Mouse (Mus musculus) midbrain, embryonic 13.5 days (tissue): ENCODE data around the gene Otud7b. TPM values are rescaled to one million over a fixed set of nuclear protein-coding genes. Genes with fewer than 3 reads are reported as not detected.

Source experiments
- ATAC-seq: fragments of 200-750 bp; cut with Nextera tagmentation; 2 replicates; pipeline ENCODE4 v1.8.0; 2017; ENCODE audit warnings: mild to moderate bottlenecking, moderate TSS enrichment, moderate library complexity
- H3K27ac ChIP-seq: fragments of 300-500 bp; sonication (generic); 2 replicates; pipeline ENCODE4 v1.5.1; 2015; ENCODE audit warnings: inconsistent platforms, mild to moderate bottlenecking, moderate library complexity
- H3K27me3 ChIP-seq: fragments of 300-500 bp; sonication (generic); 2 replicates; pipeline ENCODE4 v1.6.1; 2015; ENCODE audit warnings: mild to moderate bottlenecking, inconsistent platforms
- H3K36me3 ChIP-seq: fragments of 300-500 bp; sonication (generic); 2 replicates; pipeline ENCODE4 v1.6.1; 2015; ENCODE audit warnings: mild to moderate bottlenecking, inconsistent platforms
- H3K4me1 ChIP-seq: fragments of 300-500 bp; sonication (generic); replicated peaks from 2 replicates; pipeline ENCODE4 v1.6.1; 2015; ENCODE audit warnings: inconsistent platforms
- H3K4me2 ChIP-seq: fragments of 300-500 bp; sonication (generic); replicated peaks from 2 replicates; pipeline ENCODE4 v1.6.1; 2015; ENCODE audit warnings: moderate library complexity, mild to moderate bottlenecking, inconsistent platforms
- H3K4me3 ChIP-seq: fragments of 300-500 bp; sonication (generic); replicated peaks from 2 replicates; pipeline ENCODE4 v1.5.1; 2015; ENCODE audit warnings: mild to moderate bottlenecking, inconsistent platforms
- H3K9ac ChIP-seq: fragments of 300-500 bp; sonication (generic); replicated peaks from 2 replicates; pipeline ENCODE4 v1.6.1; 2015; ENCODE audit warnings: mild to moderate bottlenecking, inconsistent platforms
- H3K9me3 ChIP-seq: fragments of 300-500 bp; sonication (generic); 2 replicates; pipeline ENCODE4 v1.6.1; 2016; ENCODE audit warnings: mild to moderate bottlenecking, inconsistent platforms
- WGBS: fragments of 180-500 bp; shearing (Covaris S2); methylation state at CpG from one replicate; pipeline ENCODE4 v1.1.7; 2015; 5-methylcytosine and 5-hydroxymethylcytosine counted together
- polyA plus RNA-seq: library from polyadenylated mRNA; unstranded; fragments of >200 nt; fragmentation: Nextera tagmentation; extraction: Ambion mirVana; gene quantifications from 2 replicates; pipeline ENCODE4 v1.2.1, GENCODE M21; 2015

Otud7b gene
- polyA plus RNA-seq, 1 experiment from 2014 or later, result 11.4 TPM

DNA sequence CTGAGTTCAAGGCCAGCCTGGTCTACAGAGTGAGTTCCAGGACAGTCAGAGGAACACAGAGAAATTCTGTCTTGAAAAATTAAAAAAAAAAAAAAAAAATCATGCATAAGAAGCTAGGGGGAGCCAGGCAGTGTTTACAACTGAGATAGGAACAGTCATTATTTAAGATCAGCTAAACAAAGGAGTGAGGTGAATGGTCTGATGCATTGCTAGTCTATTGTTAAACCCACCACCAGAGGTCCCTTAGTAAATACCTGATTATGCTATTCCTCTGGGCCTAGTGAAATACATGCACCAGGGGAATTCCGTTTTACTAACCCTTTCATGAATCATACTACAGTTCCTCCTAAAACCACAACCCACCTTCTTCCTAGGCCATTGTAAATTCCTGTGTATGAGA, 34.8 kb upstream of the Otud7b start:
- WGBS, result 69% methylated on average over 1 of the region's 1 CpGs
- ATAC-seq, result no peak
- Histone ChIP-seq H3K9me3 (no peaks in the 10 kb centered on the region), H3K36me3 (no peaks in the 10 kb centered on the region), H3K4me3 (no peak overlapping the region), H3K4me2 (no peak overlapping the region), H3K27me3 (no peaks in the 10 kb centered on the region), H3K4me1 (no peaks in the 10 kb centered on the region), H3K9ac (no peak overlapping the region), H3K27ac (no peak overlapping the region)

DNA sequence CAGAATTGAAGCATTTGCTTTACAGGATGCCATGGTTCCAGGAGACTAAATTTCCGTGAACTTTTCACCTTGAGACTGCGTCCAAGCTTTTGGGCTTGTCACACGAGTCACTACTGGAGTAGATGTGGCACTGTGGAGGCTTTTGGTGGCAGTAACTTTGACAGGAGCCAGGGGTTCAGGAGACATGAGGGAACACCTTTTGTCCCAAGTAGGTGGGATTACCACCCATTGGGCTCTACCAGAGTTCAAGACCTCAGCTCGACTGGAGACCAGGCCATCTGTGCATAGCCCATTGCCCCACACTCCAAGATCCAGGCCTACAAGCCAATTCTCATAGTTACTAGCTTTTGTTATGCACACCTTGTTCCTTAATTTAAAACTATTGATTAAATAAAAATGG, 34.1 kb upstream of the Otud7b start:
- no peak overlapping the region for H3K4me3 ChIP-seq
- no peak for ATAC-seq
- H3K9me3 ChIP-seq, result 0 out of 2 replicates have a peak, but pooled peaks cover 2% of the 10 kb centered on the region
- no peaks in the 10 kb centered on the region for H3K4me1 ChIP-seq
- no peak overlapping the region for H3K4me2 ChIP-seq
- no peak overlapping the region for H3K27ac ChIP-seq
- no peak overlapping the region for H3K9ac ChIP-seq
- no peaks in the 10 kb centered on the region for H3K27me3 ChIP-seq
- H3K36me3 ChIP-seq, result no peaks in the 10 kb centered on the region
- 89% methylated on average over 4 of the region's 4 CpGs for WGBS

DNA sequence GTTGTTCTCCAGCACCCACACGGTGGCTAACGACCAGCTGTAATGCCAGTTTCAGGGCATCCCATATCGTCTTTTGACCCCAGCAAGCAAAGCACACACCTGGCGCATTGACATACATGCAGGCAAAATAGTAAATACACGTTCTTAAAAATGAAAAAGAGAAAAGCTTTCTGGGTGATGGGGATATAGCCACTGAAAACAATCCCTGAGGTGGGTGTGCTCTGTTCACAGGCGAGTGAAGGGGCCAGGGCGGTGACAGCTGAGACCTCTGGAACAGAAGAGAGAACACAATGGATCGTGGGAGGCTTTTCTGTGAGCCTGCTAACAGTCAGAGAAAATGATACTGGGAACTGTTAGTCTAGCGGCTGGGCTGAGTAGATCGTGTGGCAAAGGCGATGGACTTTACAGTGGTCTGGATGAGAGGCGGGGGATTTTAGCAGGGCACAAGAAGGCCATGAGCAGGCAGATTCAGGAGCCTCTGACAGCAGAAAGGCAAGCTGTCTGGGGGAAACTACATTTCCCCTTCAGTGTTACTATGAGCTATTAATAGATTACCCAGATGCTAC, 31.3 kb upstream of the Otud7b start:
- WGBS, result 61% methylated on average over 12 of the region's 12 CpGs
- no peak overlapping the region for H3K27ac ChIP-seq
- H3K9me3 ChIP-seq, result 0 out of 2 replicates have a peak, but pooled peaks cover 3% of the 10 kb centered on the region
- H3K9ac ChIP-seq, result no peak overlapping the region
- no peaks in the 10 kb centered on the region for H3K27me3 ChIP-seq
- no peak for ATAC-seq
- H3K4me3 ChIP-seq, result no peak overlapping the region
- H3K4me2 ChIP-seq, result no peak overlapping the region
- H3K36me3 ChIP-seq, result no peaks in the 10 kb centered on the region
- no peaks in the 10 kb centered on the region for H3K4me1 ChIP-seq

DNA sequence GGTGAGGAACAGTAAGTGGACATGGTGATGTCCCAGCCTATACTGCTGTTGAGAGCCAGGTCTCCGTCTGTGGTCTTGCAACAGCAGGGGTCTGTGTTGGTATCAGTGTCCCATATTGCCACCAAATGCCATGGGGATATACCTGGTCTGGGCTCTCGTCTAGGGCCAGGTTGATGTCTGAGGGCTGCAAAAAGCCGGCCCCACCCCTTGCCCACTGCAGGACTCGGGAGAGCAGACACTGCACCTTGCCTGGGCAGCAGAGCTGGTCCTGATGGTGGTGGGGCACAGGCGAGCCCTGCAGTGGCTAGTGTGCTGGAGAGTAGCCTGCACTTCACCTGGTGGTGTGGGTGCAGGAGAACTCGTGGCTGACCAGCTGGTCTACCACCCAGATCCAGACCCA, 26.3 kb upstream of the Otud7b start:
- Histone ChIP-seq H3K9me3 (0 out of 2 replicates have a peak, but pooled peaks cover 3% of the 10 kb centered on the region), H3K27me3 (no peaks in the 10 kb centered on the region), H3K4me3 (no peak overlapping the region), H3K4me1 (no peaks in the 10 kb centered on the region), H3K9ac (no peak overlapping the region), H3K36me3 (no peaks in the 10 kb centered on the region), H3K4me2 (no peak overlapping the region), H3K27ac (no peak overlapping the region)
- ATAC-seq, result no peak
- WGBS, result 68% methylated on average over 6 of the region's 6 CpGs

DNA sequence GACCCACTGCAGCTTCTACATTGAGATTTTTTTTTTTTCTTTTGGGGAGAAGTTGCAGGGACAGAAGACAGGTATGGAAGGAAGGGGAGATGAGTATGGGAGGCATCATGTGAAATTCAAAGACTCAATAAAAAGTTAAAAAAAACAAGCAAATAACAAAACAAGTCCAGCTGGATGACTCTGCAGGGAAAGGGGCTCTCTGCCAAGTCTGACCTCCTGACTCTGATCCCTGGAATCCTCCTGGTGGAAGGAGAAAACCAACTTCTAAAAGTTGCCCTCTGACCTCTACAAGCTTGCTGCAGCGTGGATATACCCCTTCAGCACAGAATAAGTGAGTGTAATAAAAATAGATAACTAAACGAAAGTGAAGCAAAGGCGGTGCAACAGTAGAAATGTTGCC, 25.6 kb upstream of the Otud7b start:
- 75% methylated on average over 3 of the region's 3 CpGs for WGBS
- no peak overlapping the region for H3K27ac ChIP-seq
- H3K4me3 ChIP-seq, result no peak overlapping the region
- no peak overlapping the region for H3K9ac ChIP-seq
- 0 out of 2 replicates have a peak, but pooled peaks cover 3% of the 10 kb centered on the region for H3K9me3 ChIP-seq
- no peaks in the 10 kb centered on the region for H3K27me3 ChIP-seq
- H3K36me3 ChIP-seq, result no peaks in the 10 kb centered on the region
- no peak for ATAC-seq
- H3K4me2 ChIP-seq, result no peak overlapping the region
- no peaks in the 10 kb centered on the region for H3K4me1 ChIP-seq

DNA sequence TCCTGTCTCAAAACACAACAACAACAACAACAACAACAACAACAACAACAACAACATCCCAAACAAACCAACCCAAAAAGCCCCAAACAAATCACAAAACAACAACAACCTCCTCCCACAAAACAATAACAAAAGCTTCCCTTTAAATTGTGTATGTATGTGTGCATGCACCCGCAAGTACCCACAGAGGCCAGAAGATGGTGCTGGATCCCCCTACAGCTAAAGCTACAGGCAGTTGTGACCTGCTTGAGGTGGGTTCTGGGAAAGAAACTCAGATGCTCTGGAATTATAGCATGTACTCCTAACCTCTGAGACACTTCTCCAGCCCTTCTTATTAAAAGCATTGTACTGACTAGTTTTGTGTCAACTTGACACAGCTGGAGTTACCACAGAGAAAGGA, 23.3 kb upstream of the Otud7b start:
- H3K9ac ChIP-seq, result no peak overlapping the region
- no peak overlapping the region for H3K4me3 ChIP-seq
- H3K9me3 ChIP-seq, result no peaks in the 10 kb centered on the region
- no peaks in the 10 kb centered on the region for H3K36me3 ChIP-seq
- WGBS, result 70% methylated on average over 1 of the region's 1 CpGs
- no peaks in the 10 kb centered on the region for H3K27me3 ChIP-seq
- ATAC-seq, result no peak
- H3K27ac ChIP-seq, result no peak overlapping the region
- no peak overlapping the region for H3K4me2 ChIP-seq
- H3K4me1 ChIP-seq, result no peaks in the 10 kb centered on the region

DNA sequence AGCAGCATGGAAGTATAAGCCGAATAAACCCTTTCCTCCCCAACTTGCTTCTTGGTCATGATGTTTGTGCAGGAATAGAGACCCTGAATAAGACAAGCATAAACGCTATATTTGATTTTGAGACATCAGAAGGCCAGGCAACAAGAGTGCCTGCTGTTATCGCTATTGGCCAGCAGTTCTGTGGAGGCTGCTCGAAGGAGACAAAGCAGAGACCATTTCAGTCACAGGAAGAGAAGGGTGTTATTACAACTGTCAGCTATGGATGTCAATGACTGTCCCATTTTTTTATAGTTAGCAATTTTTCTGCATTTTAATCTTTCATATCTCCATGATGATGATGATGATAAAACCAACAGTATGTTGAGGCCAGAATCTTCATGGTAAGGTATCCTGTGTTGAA, 22.7 kb upstream of the Otud7b start:
- Histone ChIP-seq H3K27ac (no peak overlapping the region), H3K4me2 (no peak overlapping the region), H3K4me3 (no peak overlapping the region), H3K9ac (no peak overlapping the region), H3K36me3 (no peaks in the 10 kb centered on the region), H3K9me3 (no peaks in the 10 kb centered on the region), H3K4me1 (no peaks in the 10 kb centered on the region), H3K27me3 (no peaks in the 10 kb centered on the region)
- WGBS, result 90% methylated on average over 4 of the region's 4 CpGs
- no peak for ATAC-seq

DNA sequence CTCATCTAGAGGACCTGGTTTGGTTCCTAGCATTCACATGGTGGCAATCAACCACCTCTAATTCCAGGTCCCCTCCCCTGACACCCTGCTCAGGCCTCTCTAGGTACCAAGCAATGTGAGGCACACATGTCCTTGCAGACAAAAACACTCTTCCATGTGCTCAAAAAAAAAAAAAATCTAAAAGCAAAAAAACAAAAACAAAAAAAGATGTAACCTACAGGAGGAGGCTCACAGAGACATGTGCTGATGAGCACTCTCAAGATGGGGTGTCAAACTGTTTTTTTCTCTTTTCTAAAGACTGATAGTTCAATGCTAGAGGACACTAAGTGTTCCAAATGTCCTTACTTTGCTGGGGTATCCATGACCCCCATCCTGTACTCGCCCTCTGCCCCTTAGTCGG, 22.2 kb upstream of the Otud7b start:
- no peak overlapping the region for H3K4me3 ChIP-seq
- 84% methylated on average over 2 of the region's 2 CpGs for WGBS
- no peak overlapping the region for H3K4me2 ChIP-seq
- H3K9ac ChIP-seq, result no peak overlapping the region
- H3K27ac ChIP-seq, result no peak overlapping the region
- no peaks in the 10 kb centered on the region for H3K27me3 ChIP-seq
- no peaks in the 10 kb centered on the region for H3K9me3 ChIP-seq
- no peaks in the 10 kb centered on the region for H3K36me3 ChIP-seq
- H3K4me1 ChIP-seq, result no peaks in the 10 kb centered on the region
- ATAC-seq, result no peak

DNA sequence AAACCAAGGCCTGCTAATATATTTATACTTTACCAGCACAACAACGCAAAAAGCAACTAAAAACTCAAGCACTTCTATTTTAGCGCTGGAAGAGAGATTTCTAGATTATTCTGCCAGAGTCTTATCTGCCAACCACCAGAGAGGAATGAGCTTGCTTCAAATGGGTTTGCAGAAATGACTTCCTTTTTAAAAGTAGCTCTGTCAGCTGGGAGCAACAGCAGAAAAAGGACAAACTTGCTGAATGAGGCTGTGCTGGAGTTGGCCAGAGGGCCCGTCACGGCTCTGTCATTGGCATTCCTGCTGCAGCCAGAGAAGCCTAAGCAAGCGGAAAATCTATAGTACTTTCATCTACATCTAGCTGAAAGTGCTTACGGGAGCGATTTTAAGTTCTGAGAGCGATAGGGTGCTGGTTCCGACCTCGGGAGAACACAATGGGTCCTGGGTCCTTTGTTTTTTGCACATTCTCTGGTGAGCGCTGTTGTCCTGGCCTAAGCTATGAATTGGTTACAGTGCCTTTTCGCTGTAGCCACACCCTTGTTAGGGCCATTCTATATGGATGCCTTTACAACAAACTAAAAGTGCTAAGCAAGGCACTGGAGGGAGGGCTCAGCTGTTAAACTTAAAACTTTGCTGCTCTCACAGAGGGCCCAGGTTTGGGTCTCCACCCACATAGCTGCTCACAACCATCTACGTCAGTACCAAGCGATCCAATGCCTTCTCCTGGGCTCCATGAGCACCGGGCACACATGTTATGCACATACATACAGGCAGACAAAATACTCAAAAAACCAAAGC, 21.4 kb upstream of the Otud7b start:
- ATAC-seq, result no peak
- Histone ChIP-seq H3K27me3 (no peaks in the 10 kb centered on the region), H3K9me3 (no peaks in the 10 kb centered on the region), H3K4me2 (no peak overlapping the region), H3K9ac (no peak overlapping the region), H3K27ac (no peak overlapping the region), H3K4me3 (no peak overlapping the region), H3K36me3 (no peaks in the 10 kb centered on the region), H3K4me1 (no peaks in the 10 kb centered on the region)
- 64% methylated on average over 15 of the region's 15 CpGs for WGBS

DNA sequence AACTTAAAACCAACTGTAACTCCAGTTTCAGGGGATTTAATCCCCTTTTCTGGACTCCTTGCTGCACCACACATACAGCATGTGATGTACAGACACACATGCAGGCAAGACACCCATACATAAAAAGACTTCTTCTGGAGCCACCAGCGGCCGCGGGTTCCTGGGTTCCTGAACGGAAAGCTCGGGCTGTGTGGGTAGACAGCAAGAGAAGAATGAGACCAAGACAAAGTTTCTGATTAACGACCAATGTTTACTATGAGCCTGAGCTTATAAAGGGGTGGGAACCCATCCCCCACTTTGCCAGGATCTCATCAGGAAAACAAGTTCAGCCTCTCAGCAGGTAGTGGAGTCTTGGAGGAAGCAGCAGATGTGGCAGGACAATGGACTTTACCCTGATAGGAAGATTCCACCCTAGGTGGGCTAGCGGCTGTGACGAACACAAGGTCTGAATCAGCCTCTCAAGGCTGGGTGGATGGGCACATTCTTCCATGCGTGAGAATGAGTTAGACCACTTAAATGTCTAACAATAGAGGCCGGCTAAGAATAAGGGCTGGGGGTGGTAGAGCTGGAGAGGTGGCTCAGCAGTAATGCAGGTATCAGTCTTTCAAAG, 20.1 kb upstream of the Otud7b start:
- H3K27ac ChIP-seq, result no peak overlapping the region
- no peaks in the 10 kb centered on the region for H3K27me3 ChIP-seq
- no peak overlapping the region for H3K4me2 ChIP-seq
- no peak for ATAC-seq
- H3K36me3 ChIP-seq, result no peaks in the 10 kb centered on the region
- no peaks in the 10 kb centered on the region for H3K9me3 ChIP-seq
- no peaks in the 10 kb centered on the region for H3K4me1 ChIP-seq
- WGBS, result 75% methylated on average over 10 of the region's 10 CpGs
- H3K4me3 ChIP-seq, result no peak overlapping the region
- H3K9ac ChIP-seq, result no peak overlapping the region

DNA sequence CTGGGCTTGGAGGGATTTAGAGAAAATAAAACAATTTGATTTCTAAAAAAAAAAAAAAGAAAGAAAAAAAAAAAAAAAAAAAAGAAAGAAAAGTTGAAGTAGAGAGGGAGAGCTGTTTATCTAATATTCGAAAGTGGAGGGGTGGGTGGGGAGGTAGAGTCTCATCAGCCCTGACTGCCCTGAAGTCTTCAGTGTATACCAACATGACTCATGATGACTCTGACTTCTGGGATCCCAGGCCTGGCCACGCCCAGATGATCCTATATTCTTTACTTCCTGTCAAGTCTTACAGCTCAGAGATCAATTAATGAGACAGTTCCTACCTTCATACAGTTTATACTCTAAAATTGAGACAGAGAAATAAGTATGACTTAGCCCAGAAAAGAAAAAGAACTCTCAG, 17.1 kb upstream of the Otud7b start:
- H3K9me3 ChIP-seq, result no peaks in the 10 kb centered on the region
- no peak overlapping the region for H3K4me3 ChIP-seq
- ATAC-seq, result no peak
- no peak overlapping the region for H3K4me2 ChIP-seq
- no peaks in the 10 kb centered on the region for H3K27me3 ChIP-seq
- 72% methylated on average over 2 of the region's 2 CpGs for WGBS
- H3K4me1 ChIP-seq, result no peaks in the 10 kb centered on the region
- no peak overlapping the region for H3K27ac ChIP-seq
- H3K9ac ChIP-seq, result no peak overlapping the region
- H3K36me3 ChIP-seq, result no peaks in the 10 kb centered on the region

DNA sequence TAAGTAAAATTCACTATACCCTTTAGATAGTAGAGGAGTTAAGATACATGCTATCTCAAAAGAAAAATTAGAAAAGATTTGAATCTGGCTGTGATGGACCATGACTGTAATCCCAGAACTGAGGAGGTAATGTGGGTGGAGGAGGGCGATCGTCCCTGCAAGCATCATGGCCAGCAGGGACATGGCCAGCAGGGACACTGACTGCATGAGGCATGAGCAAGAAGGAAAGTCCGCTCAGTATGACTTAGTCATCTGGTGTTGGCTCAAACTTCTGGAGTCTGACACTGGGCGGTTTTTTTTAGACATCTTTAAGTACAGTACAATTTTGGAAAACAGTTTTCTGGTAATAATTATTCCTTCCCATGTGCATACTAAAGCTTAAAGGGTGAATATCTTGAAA, 16.5 kb upstream of the Otud7b start:
- Histone ChIP-seq H3K4me2 (no peak overlapping the region), H3K4me1 (no peaks in the 10 kb centered on the region), H3K4me3 (no peak overlapping the region), H3K27ac (no peak overlapping the region), H3K36me3 (no peaks in the 10 kb centered on the region), H3K9me3 (no peaks in the 10 kb centered on the region), H3K27me3 (no peaks in the 10 kb centered on the region), H3K9ac (no peak overlapping the region)
- no peak for ATAC-seq
- WGBS, result 92% methylated on average over 4 of the region's 4 CpGs
